Mouse (Mus musculus): ENCODE measurements around the gene Xxylt1.
"Not testable (repeated sequence)": the region's sequence is repeated elsewhere in the genome, so short reads cannot be mapped to it uniquely, and the experiment has no call there.

Xxylt1 gene

GRCm38 (mm10) chr16:31024221-31024620 is 57.0 kb downstream of the Xxylt1 start:
- DNase-seq (ENCODE audit: low read depth, low spot score) = no peak

DNA sequence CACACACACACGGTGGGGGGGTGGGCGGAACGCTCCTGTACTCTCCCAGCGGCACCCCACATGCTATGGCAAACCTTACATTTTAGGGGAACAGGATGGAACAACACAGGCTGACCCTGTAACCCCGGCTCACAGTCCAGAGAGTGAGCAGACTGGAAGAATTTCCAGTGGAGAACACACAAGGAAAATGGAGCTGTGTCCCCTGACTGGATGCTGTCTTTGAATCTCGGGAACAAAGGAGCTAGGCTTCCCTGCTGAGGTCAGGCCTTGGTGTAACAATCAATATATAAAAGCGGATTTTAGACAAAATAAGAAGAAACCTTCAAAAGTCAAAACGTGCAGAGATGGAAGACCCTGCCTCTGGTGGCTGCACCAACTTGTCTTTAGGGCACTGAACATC is 57.4 kb downstream of the Xxylt1 start:
- no peak for DNase-seq (ENCODE audit: low read depth, low spot score)

- no peak for DNase-seq (ENCODE audit: low read depth, low spot score)
Observed at GRCm38 (mm10) chr16:31022287-31022686, 58.9 kb downstream of the Xxylt1 start.

GRCm38 (mm10) chr16:31019514-31019913 is 61.7 kb downstream of the Xxylt1 start:
- no peak for DNase-seq (ENCODE audit: low read depth, low spot score)

- no peak for DNase-seq (ENCODE audit: low read depth, low spot score)
Observed at GRCm38 (mm10) chr16:31017687-31018413, 63.4 kb downstream of the Xxylt1 start.

- DNase-seq (ENCODE audit: low read depth, low spot score) = no peak
Observed at GRCm38 (mm10) chr16:31016669-31017068, 64.6 kb downstream of the Xxylt1 start.

- no peak for DNase-seq (ENCODE audit: low read depth, low spot score)
Observed at GRCm38 (mm10) chr16:31016169-31016568, 65.1 kb downstream of the Xxylt1 start.

DNA sequence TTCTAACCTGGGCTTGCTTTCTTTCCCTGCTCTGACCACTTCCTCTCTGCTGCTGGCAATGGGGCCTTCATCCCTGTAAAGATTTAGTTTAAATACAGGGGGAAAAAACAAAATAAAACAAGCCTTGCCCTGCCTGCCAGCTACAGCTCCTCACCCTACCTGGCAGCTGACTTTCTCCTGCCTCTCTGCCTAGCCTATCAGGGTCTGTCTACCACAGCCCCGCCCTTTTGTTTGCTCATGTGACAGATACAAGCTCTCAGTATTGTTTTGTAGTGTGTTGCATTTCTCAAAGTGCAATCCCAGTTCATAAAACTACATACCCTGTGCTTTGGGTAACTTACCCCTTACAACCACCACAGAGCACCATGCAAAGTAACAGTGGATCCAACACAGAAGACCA is 66.0 kb downstream of the Xxylt1 start:
- DNase-seq (ENCODE audit: low read depth, low spot score) = no peak

DNA sequence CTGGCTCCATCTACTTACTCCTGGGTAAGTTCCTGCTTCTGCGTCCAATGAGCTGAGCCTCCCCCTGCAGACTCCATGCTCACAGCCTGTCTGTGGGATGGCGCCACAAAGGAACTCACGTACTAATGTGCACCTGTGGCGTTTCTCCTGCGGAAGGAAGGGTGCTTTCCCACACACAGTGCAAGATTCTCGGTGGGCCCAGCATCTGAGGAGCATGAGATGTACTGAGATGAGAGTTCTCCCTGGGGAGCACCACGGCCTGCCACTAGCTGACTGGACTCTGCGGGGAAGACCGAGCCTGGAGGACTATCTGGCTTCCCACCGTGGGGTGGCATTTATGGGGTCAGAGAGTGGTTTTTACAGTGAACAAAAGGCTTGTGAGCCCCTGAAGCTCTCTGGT is 69.0 kb downstream of the Xxylt1 start:
- no peak for DNase-seq (ENCODE audit: low read depth, low spot score)

DNA sequence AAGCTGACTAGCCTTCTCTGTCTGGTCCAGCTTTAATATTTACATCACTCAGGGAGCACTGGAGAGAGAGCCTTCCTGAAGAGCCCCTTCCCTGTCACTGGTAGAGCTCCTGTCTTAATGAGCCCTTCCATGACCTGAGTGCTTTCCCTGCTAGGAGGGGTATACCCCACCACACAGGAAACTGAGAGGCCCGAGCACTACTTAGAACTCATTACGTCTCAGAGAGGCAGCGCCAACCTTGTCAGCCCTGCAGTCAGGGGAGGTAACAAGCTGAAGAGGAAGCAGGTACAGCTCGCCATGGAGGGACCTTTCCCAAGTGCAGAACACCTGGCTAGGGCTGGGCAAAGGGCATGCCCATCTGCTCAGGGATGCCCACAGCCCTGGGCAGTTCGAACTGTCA is 70.8 kb downstream of the Xxylt1 start:
- no peak for DNase-seq (ENCODE audit: low read depth, low spot score)

GRCm38 (mm10) chr16:31008326-31008725 is 72.9 kb downstream of the Xxylt1 start:
- DNase-seq (ENCODE audit: low read depth, low spot score) = no peak

DNA sequence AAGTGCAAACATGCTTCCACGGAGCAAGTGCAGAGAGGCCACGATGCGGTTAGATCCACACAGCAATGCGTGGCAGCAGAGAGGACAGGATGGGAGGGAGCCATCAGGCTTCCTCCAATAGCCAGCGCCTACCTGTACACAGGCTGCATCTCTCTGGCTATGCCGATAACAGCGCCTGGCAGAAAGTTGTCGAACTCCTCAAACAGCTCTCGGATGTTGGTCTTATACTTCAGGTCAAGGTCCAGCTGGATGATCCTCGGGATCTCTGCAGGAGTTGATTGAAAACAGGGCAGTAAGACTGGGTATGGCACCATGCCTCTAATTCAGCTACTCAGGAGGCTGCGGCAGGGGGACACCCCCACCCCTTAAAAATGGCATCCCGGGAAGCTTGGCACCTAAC is 73.7 kb downstream of the Xxylt1 start:
- DNase-seq (ENCODE audit: low read depth, low spot score) = no peak

DNA sequence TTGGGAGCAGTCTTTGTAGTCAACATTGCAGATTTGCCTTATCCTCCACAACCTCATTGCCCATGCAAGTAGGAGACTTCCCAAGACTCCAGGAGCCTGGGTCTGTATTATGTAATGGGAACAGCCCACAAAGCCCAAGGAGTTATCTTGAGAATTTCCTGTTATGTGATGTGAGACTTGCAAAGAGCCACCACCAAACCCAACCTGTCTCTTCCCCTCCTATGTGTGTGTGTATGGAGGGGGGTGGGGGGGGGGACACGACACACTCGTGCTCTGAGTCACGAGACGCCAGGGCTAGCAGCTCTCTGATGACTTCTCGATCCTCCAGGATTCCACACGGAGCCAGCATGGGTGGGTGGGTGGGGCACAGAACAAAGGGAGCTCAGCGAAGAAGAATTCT is 75.5 kb downstream of the Xxylt1 start:
- DNase-seq (ENCODE audit: low read depth, low spot score) = no peak

DNA sequence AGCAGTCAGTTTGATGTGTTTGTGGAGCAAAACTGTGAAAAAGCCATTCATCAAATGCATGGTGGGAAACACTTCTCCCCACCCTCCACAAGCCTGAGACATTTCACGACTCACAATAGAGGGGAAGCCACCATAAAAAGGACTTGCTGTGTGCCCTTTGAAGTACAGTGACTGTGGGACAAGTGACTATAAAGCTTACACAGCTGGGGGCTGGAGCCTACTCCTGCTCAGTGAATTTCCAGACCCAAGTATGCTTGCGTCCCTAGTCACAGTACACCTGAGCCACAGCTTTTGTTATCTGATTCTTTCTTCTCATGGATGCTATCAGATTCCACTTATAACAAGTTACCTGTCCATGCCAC is 76.9 kb downstream of the Xxylt1 start:
- no peak for DNase-seq (ENCODE audit: low read depth, low spot score)

DNA sequence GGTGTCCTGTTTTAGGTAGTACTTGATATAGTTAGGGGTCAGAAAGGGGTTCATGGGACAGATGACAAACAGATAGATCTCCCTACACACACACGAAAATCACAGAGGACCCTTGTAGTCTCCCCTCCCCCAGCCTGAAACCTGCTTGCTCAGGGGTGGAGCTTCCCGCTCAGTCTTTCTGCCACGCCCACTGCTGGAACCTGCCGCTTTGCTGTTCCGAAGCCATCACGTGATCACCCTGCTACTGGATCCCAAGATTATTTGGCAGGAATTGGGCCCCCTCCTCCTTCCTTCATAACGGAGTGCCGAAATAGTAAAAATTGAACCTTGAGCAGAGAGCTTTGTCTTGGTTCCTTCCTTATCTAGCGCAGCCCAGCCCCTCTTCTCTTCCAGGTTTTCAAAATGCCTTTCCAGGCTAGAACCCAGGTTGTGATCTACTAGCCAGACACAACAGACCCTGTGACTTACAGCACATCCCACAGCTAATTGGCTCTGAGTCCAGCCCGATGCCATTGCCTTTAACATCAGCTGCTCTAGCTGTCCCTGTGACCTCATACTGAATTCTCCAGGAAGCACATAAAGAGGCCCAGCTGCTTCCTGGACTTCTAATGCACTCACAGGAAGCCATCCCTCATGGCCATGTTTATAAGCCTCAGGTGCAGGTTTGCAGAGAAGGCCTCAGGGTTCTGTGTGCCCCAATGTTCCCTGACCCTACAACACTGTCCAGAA is 77.5 kb downstream of the Xxylt1 start:
- not testable (repeated sequence) for DNase-seq (ENCODE audit: low read depth, low spot score)

DNA sequence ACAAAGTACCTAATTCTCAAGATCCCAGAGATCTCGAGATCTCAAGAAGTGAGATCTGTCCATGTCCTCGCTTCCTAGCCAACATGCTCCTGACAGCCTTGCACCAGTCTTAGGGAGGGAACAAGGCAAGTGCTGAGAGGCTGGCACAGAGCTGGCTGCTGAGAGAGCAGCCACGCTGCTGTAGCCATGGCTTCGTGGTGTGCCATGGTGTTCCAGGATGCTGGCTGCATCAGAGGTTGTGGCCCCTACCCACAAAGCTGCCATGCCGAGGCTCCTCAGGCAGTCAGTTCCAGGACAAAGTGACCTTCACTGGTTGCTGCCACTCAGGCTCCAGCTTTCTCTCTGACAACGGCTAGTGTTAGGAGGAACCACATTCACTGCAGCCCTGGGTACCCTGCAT is 78.3 kb downstream of the Xxylt1 start:
- no peak for DNase-seq (ENCODE audit: low read depth, low spot score)

GRCm38 (mm10) chr16:31002117-31002516 is 79.1 kb downstream of the Xxylt1 start:
- DNase-seq (ENCODE audit: low read depth, low spot score) = no peak

- DNase-seq (ENCODE audit: low read depth, low spot score) = no peak
Observed at GRCm38 (mm10) chr16:30998711-30999110, 82.5 kb downstream of the Xxylt1 start.

DNA sequence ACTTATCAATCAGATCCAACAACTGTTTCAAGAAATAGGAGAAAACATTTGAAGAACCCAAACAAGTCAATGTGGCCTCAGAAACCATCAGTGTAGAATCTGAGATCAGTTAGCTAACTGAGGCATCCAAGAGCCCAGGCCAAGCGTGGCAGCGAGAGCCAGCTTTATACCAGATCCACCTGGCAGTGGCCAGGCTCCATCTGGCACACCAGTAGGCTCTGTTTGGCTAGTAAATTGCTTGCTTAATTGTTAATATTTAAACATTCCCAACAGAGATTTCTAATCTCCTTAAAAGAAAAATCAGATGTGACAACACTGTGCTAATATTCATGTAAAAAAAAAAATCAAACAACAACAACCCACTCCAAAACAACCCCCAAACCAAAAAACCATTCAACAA is 83.2 kb downstream of the Xxylt1 start:
- no peak for DNase-seq (ENCODE audit: low read depth, low spot score)

DNA sequence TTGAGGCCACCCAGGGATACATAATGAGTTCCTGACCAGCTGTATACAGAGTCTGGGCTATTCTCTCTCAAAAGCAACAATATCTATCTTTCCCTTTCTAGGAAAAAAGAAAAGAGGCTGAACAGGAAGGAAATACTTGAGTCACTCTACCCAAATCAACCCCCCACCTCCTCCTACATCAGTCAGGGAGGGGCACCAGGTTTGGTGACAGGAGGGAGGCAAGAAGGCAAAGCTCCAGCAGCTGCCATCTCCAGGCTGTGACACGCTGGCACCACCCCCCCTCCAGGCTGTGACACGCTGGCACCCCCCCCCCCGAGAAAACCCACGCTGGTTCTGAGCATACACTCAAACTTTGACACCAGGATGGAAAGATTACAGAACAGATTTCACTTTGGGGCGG is 85.8 kb downstream of the Xxylt1 start:
- no peak for DNase-seq (ENCODE audit: low read depth, low spot score)

DNA sequence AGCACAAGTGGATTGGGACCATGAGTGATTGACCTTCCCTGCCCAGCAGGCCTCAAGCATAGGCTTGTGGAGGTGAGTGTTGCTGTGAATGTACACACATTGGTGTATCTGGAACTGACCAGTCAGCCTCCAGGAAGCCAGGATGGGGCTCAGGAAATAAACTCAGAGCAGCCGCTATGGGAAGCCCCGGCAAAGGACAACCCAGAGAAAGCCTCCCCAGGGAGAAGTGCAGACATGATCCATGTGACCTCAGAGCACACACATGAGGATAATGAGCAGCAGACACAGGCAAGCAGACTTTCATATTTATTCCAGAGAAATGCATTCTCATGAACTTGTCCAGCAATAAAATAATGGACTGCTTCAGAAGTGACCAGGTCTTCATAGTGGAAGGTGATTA is 86.4 kb downstream of the Xxylt1 start:
- no peak for DNase-seq (ENCODE audit: low read depth, low spot score)

DNA sequence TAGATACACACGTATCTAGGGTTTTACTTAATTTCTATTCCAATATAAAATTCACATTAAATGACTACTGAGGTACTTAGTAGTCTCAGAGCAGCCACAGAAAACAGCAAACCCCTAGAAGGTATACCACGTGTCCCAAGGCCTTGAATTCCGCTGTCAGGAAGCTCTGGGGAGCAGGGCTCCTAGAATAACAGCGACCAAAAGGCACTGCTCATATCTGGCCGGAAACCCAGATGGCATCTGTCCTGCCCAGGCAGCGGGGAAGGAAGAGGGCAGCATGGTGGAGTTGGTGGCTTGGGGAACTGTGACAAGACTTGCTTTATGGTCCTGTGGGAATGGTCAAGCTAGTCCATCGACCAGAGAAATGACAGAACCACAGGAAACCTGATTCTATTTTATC is 86.9 kb downstream of the Xxylt1 start:
- DNase-seq (ENCODE audit: low read depth, low spot score) = no peak

DNA sequence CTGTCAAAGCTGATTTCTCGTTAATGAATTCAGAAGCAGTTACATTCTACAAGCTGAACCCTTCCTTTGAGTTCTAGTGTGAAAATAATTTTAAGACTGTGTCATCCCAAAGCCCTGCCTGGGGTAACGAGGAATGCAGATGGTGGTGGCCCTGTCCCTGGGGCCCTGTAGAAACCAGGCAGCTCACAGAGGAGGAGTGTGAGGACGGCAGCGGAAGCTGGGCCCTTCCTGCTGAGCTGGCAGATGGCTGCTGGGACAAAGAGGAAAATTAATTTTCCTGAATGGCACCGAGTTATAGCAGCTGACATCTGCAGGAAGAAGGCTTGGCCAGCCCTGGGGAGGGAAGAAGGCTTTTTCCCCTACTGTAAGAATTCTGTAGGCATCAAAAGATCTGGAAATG is 88.7 kb downstream of the Xxylt1 start:
- DNase-seq (ENCODE audit: low read depth, low spot score) = no peak

All from skeletal muscle tissue, adult 2 months (tissue).